Mouse (Mus musculus) small intestine, adult 2 months (tissue): ENCODE measurements around the gene Phlda1. TPM values are rescaled to one million over a fixed set of nuclear protein-coding genes. Genes with fewer than 3 reads are reported as not detected.

Source experiments
- H3K27ac ChIP-seq: fragments of 200-500 bp; 2 replicates; pipeline ENCODE4 v1.5.1; 2012; ENCODE audit warnings: low read depth, low read length, control low read depth, inconsistent platforms; ENCODE audit not compliant: insufficient read depth
- H3K27me3 ChIP-seq: fragments of 200-500 bp; 2 replicates; pipeline ENCODE4 v1.6.1; 2012; ENCODE audit warnings: mild to moderate bottlenecking, moderate library complexity, low read length, inconsistent platforms; ENCODE audit not compliant: control insufficient read depth, insufficient read depth
- H3K36me3 ChIP-seq: fragments of 200-500 bp; 2 replicates; pipeline ENCODE4 v1.6.1; 2012; ENCODE audit warnings: mild to moderate bottlenecking, low read length, control low read depth, inconsistent platforms; ENCODE audit not compliant: control insufficient read depth, insufficient read depth
- H3K4me1 ChIP-seq: fragments of 200-500 bp; 2 replicates; pipeline ENCODE4 v1.6.1; 2012; ENCODE audit warnings: low read length, inconsistent platforms, mixed read lengths; ENCODE audit not compliant: control insufficient read depth, insufficient read depth, insufficient read length
- H3K4me3 ChIP-seq: fragments of 200-500 bp; 2 replicates; pipeline ENCODE4 v1.5.1; 2012; ENCODE audit warnings: low read depth, mild to moderate bottlenecking, control low read depth, inconsistent platforms, low read length, moderate library complexity
- CTCF ChIP-seq: fragments of 200-500 bp; IDR thresholded peaks from 2 replicates; pipeline ENCODE4 v1.5.1; 2012; ENCODE audit warnings: low read depth, mild to moderate bottlenecking, control low read depth, inconsistent platforms, low read length, moderate library complexity, mixed read lengths; ENCODE audit not compliant: insufficient replicate concordance, insufficient read length; ENCODE audit errors: extremely low read depth
- POLR2A ChIP-seq: fragments of 200-500 bp; IDR thresholded peaks from 2 replicates; pipeline ENCODE4 v1.6.1; 2012; ENCODE audit warnings: low read depth, mild to moderate bottlenecking, control low read depth, inconsistent platforms, low read length, moderate library complexity
- WGBS: fragments of 180-500 bp; shearing (Covaris S2); methylation state at CpG from one replicate; pipeline ENCODE4 v1.1.7; 2018; 5-methylcytosine and 5-hydroxymethylcytosine counted together
- polyA plus RNA-seq: library from polyadenylated mRNA; depleted of rRNA; stranded (reverse); fragments of >200 nt; gene quantifications from 2 replicates; pipeline ENCODE4 v1.2.3, GENCODE M21; 2012

Phlda1 gene
- polyA plus RNA-seq, 1 experiment: 31.8 TPM

DNA sequence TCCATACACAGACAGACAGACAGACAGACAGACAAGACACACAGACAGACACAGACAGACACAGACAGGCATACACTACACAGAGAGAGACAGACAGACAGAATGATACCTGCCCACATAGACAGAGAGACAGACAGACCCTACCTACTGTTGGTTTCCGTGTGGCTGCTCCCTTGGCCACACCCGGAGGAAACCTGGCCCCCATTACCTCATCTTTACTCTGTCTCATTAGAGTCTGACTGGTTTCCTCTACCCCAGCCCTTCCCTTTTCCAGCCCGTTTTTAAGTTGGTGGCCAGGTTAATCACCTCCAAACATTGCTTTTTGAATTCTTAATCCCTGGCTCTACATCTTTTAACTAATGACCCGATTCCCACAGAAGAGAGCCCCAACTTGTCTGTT, 22.2 kb downstream of the Phlda1 start:
- Histone ChIP-seq H3K27me3 (no peaks in the 10 kb centered on the region), H3K36me3 (no peaks in the 10 kb centered on the region), H3K27ac (no peak overlapping the region), H3K4me1 (peaks cover 4% of the 10 kb centered on the region; the same call in 1 of the 2 replicates), H3K4me3 (no peak overlapping the region)
- 53% methylated on average over 4 of the region's 4 CpGs for WGBS
- no peak for TF ChIP-seq CTCF
- no peak for TF ChIP-seq POLR2A

DNA sequence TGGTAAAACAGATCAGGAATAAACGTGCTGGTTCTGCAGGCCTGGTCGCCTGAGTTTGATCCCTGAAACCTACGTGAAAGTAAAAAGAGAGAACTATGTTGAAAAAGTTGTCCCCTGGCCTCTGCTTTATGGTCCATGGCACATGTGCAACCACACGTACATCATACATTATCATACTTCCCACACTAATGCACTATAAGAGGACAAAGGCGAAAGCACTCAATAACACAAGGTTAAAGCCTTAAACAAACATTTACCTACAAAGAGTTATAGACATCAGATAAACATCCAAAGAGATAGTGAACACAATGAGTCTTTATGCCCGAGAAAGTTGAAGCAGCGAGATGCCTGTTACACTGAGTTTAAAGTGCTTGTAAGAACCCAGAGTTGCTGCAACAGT, 24.3 kb downstream of the Phlda1 start:
- Histone ChIP-seq H3K4me1 (peaks cover 4% of the 10 kb centered on the region; the same call in 1 of the 2 replicates), H3K36me3 (no peaks in the 10 kb centered on the region), H3K27ac (no peak overlapping the region), H3K27me3 (no peaks in the 10 kb centered on the region), H3K4me3 (no peak overlapping the region)
- TF ChIP-seq POLR2A (no peak), CTCF (no peak)
- WGBS: 37% methylated on average over 7 of the region's 7 CpGs

GRCm38 (mm10) chr10:111534691-111535090, 28.6 kb downstream of the Phlda1 start:
- 87% methylated on average over 8 of the region's 8 CpGs for WGBS
- H3K36me3 ChIP-seq: no peaks in the 10 kb centered on the region
- H3K4me1 ChIP-seq: peaks cover 5% of the 10 kb centered on the region; the same call in 1 of the 2 replicates
- no peaks in the 10 kb centered on the region for H3K27me3 ChIP-seq
- TF ChIP-seq CTCF (no peak), POLR2A (no peak)
- no peak overlapping the region for H3K4me3 ChIP-seq
- H3K27ac ChIP-seq: no peak overlapping the region

GRCm38 (mm10) chr10:111537410-111537809, 31.3 kb downstream of the Phlda1 start:
- H3K4me1 ChIP-seq: peaks cover 4% of the 10 kb centered on the region; the same call in 1 of the 2 replicates
- H3K27ac ChIP-seq: no peak overlapping the region
- TF ChIP-seq CTCF: no peak
- no peak for TF ChIP-seq POLR2A
- H3K4me3 ChIP-seq: no peak overlapping the region
- no peaks in the 10 kb centered on the region for H3K36me3 ChIP-seq
- 71% methylated on average over 19 of the region's 19 CpGs for WGBS
- H3K27me3 ChIP-seq: no peaks in the 10 kb centered on the region

DNA sequence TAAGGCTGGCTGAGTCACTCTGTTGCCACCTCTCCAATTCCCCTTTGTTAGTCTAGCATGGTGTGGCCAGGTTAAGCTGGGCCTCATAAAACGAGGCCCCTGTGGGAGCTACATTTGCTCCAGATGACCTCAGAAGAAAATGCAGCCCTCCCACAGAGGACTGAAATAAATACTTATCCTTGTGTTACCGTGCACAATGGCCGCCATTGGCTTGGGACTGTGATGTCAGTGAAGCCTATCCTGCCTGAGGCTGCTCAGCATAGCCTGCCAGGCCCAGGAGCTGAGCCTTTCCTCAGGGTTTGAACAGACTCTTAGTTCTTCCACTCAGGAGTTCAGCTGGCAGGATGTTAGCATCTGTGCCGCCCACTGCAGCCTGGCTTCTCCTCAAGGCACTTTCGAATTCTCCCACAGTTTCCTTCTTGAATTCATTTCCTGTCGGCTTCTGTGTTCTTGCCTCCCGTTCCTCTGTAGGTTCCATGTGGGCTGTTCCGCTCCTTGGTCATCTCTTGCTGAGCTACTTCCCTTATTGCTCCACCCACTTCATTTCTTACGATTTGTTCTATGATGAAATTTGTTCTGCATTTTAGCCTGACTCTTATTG, 33.7 kb downstream of the Phlda1 start:
- Histone ChIP-seq H3K4me3 (no peak overlapping the region), H3K27ac (no peak overlapping the region), H3K36me3 (no peaks in the 10 kb centered on the region), H3K4me1 (peaks cover 18% of the 10 kb centered on the region; the same call in 1 of the 2 replicates), H3K27me3 (no peaks in the 10 kb centered on the region)
- WGBS: 27% methylated on average over 9 of the region's 9 CpGs
- TF ChIP-seq POLR2A (no peak), CTCF (no peak)

DNA sequence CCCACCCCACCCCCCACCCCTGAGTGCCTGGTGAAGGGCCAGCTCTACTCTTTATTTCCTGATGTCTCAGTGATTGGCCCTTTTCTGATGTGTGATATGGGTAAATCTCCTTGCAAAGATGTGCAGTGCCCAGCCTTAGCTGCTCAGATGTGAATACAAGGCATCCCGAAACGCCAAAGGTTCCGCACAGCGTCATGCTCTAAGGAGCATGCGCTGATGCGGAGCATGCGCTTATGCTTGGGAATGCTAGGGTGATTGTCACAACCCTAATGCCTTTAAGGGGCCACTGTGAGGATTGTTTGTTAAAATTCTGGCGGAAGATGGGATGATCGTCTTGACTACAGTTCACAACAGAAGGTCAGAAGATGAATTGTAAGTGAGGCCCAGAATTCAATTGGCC, 34.6 kb downstream of the Phlda1 start:
- peaks cover 18% of the 10 kb centered on the region; the same call in 1 of the 2 replicates for H3K4me1 ChIP-seq
- no peak for TF ChIP-seq POLR2A
- H3K27ac ChIP-seq: no peak overlapping the region
- WGBS: 96% methylated on average over 9 of the region's 9 CpGs
- no peak overlapping the region for H3K4me3 ChIP-seq
- no peaks in the 10 kb centered on the region for H3K27me3 ChIP-seq
- H3K36me3 ChIP-seq: no peaks in the 10 kb centered on the region

DNA sequence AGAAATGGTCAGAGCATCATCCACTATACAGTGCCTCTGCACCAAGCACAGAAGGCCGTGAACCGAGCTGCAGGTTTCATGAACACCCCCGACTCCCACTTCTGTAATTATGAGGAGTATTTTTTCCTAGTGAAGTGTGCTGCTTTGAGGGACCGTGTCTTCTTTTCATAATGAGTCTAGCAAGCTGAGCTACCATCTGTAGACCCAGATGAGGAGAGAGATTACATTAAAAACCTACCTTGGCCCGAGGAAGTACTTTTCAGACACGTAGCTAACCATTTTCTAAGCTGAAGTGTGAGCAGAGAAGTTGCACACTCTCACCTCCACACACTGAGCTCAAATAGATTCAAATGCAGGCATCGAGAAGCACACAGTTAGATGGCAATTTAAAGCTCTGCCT, 37.0 kb downstream of the Phlda1 start:
- TF ChIP-seq POLR2A (no peak), CTCF (no peak)
- Histone ChIP-seq H3K4me3 (no peak overlapping the region), H3K27me3 (no peaks in the 10 kb centered on the region), H3K27ac (peak overlapping the region; percentile 31), H3K4me1 (peaks cover 25% of the 10 kb centered on the region), H3K36me3 (no peaks in the 10 kb centered on the region)
- 83% methylated on average over 7 of the region's 7 CpGs for WGBS

GRCm38 (mm10) chr10:111543781-111544260, 37.7 kb downstream of the Phlda1 start:
- Histone ChIP-seq H3K36me3 (no peaks in the 10 kb centered on the region), H3K27me3 (no peaks in the 10 kb centered on the region), H3K4me3 (no peak overlapping the region), H3K27ac (peak overlapping the region; percentile 31), H3K4me1 (peaks cover 25% of the 10 kb centered on the region)
- 9% methylated on average over 7 of the region's 7 CpGs for WGBS
- TF ChIP-seq CTCF: no peak
